Mouse (Mus musculus) heart, embryonic 16.5 days (tissue): ENCODE results near the gene Carmil1. TPM values are rescaled to one million over a fixed set of nuclear protein-coding genes. Genes with fewer than 3 reads are reported as not detected.

ENCODE experiments used
- ATAC-seq: fragments of 200-750 bp; cut with Nextera tagmentation; replicated peaks from 2 replicates; pipeline ENCODE4 v1.8.0; 2017; ENCODE audit warnings: moderate number of reproducible peaks; ENCODE audit not compliant: insufficient read depth, low FRiP score; ENCODE audit errors: extremely low read depth
- H3K27ac ChIP-seq: fragments of 300-500 bp; sonication (generic); 2 replicates; pipeline ENCODE4 v1.5.1; 2014; ENCODE audit warnings: mild to moderate bottlenecking, low read length, control low read depth, moderate library complexity
- H3K27me3 ChIP-seq: fragments of 300-500 bp; sonication (generic); 2 replicates; pipeline ENCODE4 v1.6.1; 2014; ENCODE audit warnings: low read length, mixed read lengths; ENCODE audit not compliant: control insufficient read depth, insufficient read depth
- H3K36me3 ChIP-seq: fragments of 300-500 bp; sonication (generic); 2 replicates; pipeline ENCODE4 v1.6.1; 2014; ENCODE audit not compliant: control insufficient read depth, insufficient read depth
- H3K4me1 ChIP-seq: fragments of 300-500 bp; sonication (generic); 2 replicates; pipeline ENCODE4 v1.6.1; 2014; ENCODE audit warnings: low read length, mixed read lengths; ENCODE audit not compliant: control insufficient read depth, insufficient read depth
- H3K4me2 ChIP-seq: fragments of 300-500 bp; sonication (generic); 2 replicates; pipeline ENCODE4 v1.6.1; 2014; ENCODE audit warnings: low read depth, mild to moderate bottlenecking, control low read depth, low read length
- H3K4me3 ChIP-seq: fragments of 300-500 bp; sonication (generic); 2 replicates; pipeline ENCODE4 v1.5.1; 2014; ENCODE audit warnings: mild to moderate bottlenecking, control low read depth, low read length
- H3K9ac ChIP-seq: fragments of 300-500 bp; sonication (generic); 2 replicates; pipeline ENCODE4 v1.6.1; 2014; ENCODE audit warnings: low read length, control low read depth
- H3K9me3 ChIP-seq: fragments of 300-500 bp; sonication (generic); replicated peaks from 2 replicates; pipeline ENCODE4 v1.6.1; 2016; ENCODE audit warnings: low read length; ENCODE audit not compliant: control insufficient read depth
- WGBS: fragments of 180-500 bp; shearing (Covaris S2); extraction: QIAGEN DNeasy Blood & Tissue Kit; methylation state at CpG from one replicate; pipeline ENCODE4 v1.1.7; 2014; 5-methylcytosine and 5-hydroxymethylcytosine counted together
- polyA plus RNA-seq: library from polyadenylated mRNA; unstranded; fragments of >200 nt; fragmentation: Nextera tagmentation; extraction: Ambion mirVana; gene quantifications from 2 replicates; pipeline ENCODE4 v1.2.1, GENCODE M21; 2015

Gene Carmil1
- polyA plus RNA-seq, 1 experiment from 2014 or later = 8.4 TPM

DNA sequence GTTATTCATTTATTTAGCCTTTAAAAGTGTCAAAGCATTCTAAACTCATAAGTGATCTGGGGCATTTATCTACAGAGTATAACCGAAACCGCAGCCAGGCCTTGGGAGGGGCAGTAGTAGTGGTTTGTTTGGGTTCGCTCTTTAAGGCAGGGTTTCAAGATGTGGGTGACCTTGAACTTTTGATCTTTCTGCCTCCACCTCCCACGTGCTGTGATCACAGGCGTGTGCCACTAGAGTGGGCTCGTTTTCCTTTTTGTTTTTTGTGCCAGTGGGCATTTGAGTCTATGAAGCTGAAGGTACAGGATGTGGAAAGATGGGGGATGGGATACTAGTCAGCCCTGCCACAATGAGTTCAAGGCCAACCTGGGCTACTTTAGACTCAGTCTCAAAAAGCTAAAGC lies 34.3 kb downstream of the Carmil1 start:
- H3K27ac ChIP-seq = no peak overlapping the region
- no peak overlapping the region for H3K9ac ChIP-seq
- H3K4me2 ChIP-seq = no peak overlapping the region
- H3K4me3 ChIP-seq = no peak overlapping the region
- no peak for ATAC-seq
- H3K9me3 ChIP-seq = no peaks in the 10 kb centered on the region
- 68% methylated on average over 6 of the region's 6 CpGs for WGBS
- H3K4me1 ChIP-seq = no peaks in the 10 kb centered on the region
- no peaks in the 10 kb centered on the region for H3K27me3 ChIP-seq
- H3K36me3 ChIP-seq = no peaks in the 10 kb centered on the region

- Histone ChIP-seq H3K27me3 (no peaks in the 10 kb centered on the region), H3K27ac (no peak overlapping the region), H3K9me3 (no peaks in the 10 kb centered on the region), H3K4me2 (no peak overlapping the region), H3K9ac (no peak overlapping the region), H3K4me1 (no peaks in the 10 kb centered on the region), H3K4me3 (no peak overlapping the region), H3K36me3 (no peaks in the 10 kb centered on the region)
- ATAC-seq = 0 out of 2 replicates have a peak, but pooled peaks have one; percentile 28
- WGBS = 54% methylated on average over 11 of the region's 11 CpGs
Observed at GRCm38 (mm10) chr13:24244613-24245012, 36.0 kb downstream of the Carmil1 start.

DNA sequence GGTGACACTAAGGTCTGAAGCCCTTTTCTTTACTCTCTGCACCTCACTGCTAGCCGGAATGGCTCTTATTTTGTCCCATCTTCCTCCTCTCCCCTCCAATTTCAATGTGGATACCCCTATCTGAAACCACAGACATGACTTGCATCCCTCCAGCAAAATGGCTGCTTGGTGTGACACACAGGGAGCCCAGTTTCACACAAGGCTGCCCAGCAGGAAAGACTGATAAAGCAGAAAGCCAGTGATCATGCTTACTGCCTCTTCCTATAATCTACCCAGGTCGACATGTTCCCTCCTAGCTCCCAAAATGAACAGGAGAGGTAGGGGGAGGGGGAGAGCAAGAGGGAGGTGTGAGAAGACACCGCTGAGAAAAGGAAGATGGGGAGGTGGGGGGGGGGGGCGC lies 36.6 kb downstream of the Carmil1 start:
- Histone ChIP-seq H3K9me3 (no peaks in the 10 kb centered on the region), H3K27me3 (no peaks in the 10 kb centered on the region), H3K27ac (no peak overlapping the region), H3K4me3 (no peak overlapping the region), H3K36me3 (no peaks in the 10 kb centered on the region), H3K4me1 (no peaks in the 10 kb centered on the region), H3K4me2 (no peak overlapping the region), H3K9ac (no peak overlapping the region)
- ATAC-seq = no peak
- 71% methylated on average over 4 of the region's 4 CpGs for WGBS

GRCm38 (mm10) chr13:24242429-24243106 lies 38.0 kb downstream of the Carmil1 start:
- 0 out of 2 replicates have a peak, but pooled peaks cover 4% of the 10 kb centered on the region for H3K4me1 ChIP-seq
- H3K27ac ChIP-seq = no peak overlapping the region
- no peaks in the 10 kb centered on the region for H3K36me3 ChIP-seq
- no peak for ATAC-seq
- H3K27me3 ChIP-seq = no peaks in the 10 kb centered on the region
- no peak overlapping the region for H3K4me3 ChIP-seq
- no peak overlapping the region for H3K4me2 ChIP-seq
- H3K9me3 ChIP-seq = no peaks in the 10 kb centered on the region
- WGBS = 69% methylated on average over 5 of the region's 5 CpGs
- no peak overlapping the region for H3K9ac ChIP-seq

- 0 out of 2 replicates have a peak, but pooled peaks cover 4% of the 10 kb centered on the region for H3K4me1 ChIP-seq
Observed at GRCm38 (mm10) chr13:24241201-24241600, 39.4 kb downstream of the Carmil1 start.

DNA sequence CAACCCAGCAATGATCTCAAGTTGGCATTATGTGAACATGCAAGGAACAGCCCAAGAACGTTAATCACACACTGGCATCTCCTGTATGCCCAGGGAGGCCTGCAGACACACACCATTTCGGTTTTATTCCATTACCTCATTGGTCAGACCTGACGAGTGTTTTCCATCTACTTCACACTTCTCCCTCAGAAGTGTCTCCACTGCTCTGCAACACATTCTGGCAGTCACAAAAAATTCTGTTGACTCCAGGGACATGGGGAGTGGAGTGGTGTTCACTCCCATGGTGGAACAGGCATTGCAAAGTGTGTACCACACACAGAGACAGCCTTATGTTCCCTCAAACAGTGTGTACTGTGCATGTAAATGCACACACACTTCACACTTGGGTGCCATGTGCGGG lies 40.2 kb downstream of the Carmil1 start:
- H3K27me3 ChIP-seq = no peaks in the 10 kb centered on the region
- H3K27ac ChIP-seq = no peak overlapping the region
- ATAC-seq = no peak
- no peaks in the 10 kb centered on the region for H3K9me3 ChIP-seq
- H3K4me1 ChIP-seq = 0 out of 2 replicates have a peak, but pooled peaks cover 4% of the 10 kb centered on the region
- H3K9ac ChIP-seq = no peak overlapping the region
- no peak overlapping the region for H3K4me2 ChIP-seq
- H3K36me3 ChIP-seq = no peaks in the 10 kb centered on the region
- 48% methylated on average over 4 of the region's 4 CpGs for whole genome bisulfite sequencing
- H3K4me3 ChIP-seq = no peak overlapping the region

More at GRCm38 (mm10) chr13:24241201-24241600, 39.4 kb downstream of the Carmil1 start:
- no peak for ATAC-seq
- WGBS = 81% methylated on average over 5 of the region's 5 CpGs
- Histone ChIP-seq H3K9me3 (no peaks in the 10 kb centered on the region), H3K27me3 (no peaks in the 10 kb centered on the region), H3K36me3 (no peaks in the 10 kb centered on the region), H3K4me2 (no peak overlapping the region), H3K27ac (no peak overlapping the region), H3K4me3 (no peak overlapping the region), H3K9ac (no peak overlapping the region)

DNA sequence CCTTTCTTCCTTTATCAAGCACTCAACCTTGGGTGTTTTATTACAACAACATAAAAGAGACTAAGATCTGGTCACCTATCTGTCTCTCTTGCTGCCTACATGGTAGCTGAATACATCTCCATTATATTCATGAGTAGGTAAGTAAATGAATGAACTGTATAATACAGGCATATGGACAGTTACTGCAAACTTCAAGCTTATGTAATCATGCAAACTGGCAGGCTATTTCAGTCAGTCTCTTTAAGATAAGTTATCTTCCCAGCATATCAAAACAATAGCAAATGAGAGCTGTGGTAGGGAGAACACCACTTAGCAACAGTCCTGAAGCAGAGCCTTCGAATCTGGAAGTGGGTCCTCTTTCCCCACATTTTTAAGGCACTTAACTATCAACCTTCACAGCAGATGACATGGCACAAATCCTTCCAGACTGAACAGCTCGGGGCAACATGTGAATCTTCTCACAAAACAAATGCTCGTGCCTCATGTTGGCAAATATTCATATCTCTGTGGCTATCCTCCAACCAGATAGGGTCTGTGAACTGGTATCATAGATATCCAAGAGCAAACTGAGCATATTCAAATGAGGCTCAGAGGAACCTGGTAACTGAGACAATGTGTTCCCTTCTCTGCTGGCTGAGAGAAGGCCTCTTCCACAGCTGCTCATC lies 42.0 kb downstream of the Carmil1 start:
- H3K9me3 ChIP-seq = no peaks in the 10 kb centered on the region
- 33% methylated on average over 3 of the region's 3 CpGs for WGBS
- H3K4me3 ChIP-seq = no peak overlapping the region
- no peak overlapping the region for H3K4me2 ChIP-seq
- H3K27ac ChIP-seq = no peak overlapping the region
- H3K9ac ChIP-seq = no peak overlapping the region
- no peaks in the 10 kb centered on the region for H3K36me3 ChIP-seq
- 0 out of 2 replicates have a peak, but pooled peaks cover 4% of the 10 kb centered on the region for H3K4me1 ChIP-seq
- ATAC-seq = no peak
- no peaks in the 10 kb centered on the region for H3K27me3 ChIP-seq

DNA sequence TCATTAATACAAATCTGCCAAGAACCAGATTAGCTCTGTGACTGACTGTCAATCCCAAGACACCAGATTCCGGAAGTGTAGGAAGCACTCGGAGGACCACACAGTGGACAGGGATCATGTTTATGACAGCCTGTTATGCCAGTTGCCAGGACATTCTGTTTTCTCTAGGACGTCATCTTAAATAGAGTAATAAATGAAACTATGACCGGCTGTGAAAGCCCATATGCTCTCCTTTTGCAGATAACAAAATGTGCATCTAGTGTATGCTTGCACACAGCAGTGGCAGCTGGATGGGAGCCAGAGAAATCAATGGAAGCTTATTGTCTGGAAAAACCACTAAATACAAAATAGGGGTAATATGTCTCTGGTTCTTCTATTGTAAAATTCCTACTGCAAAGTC lies 43.9 kb downstream of the Carmil1 start:
- ATAC-seq = no peak
- Histone ChIP-seq H3K9ac (no peak overlapping the region), H3K4me1 (0 out of 2 replicates have a peak, but pooled peaks cover 4% of the 10 kb centered on the region), H3K36me3 (no peaks in the 10 kb centered on the region), H3K4me3 (no peak overlapping the region), H3K4me2 (no peak overlapping the region), H3K27me3 (no peaks in the 10 kb centered on the region), H3K9me3 (no peaks in the 10 kb centered on the region), H3K27ac (no peak overlapping the region)
- 55% methylated on average over 4 of the region's 4 CpGs for WGBS

DNA sequence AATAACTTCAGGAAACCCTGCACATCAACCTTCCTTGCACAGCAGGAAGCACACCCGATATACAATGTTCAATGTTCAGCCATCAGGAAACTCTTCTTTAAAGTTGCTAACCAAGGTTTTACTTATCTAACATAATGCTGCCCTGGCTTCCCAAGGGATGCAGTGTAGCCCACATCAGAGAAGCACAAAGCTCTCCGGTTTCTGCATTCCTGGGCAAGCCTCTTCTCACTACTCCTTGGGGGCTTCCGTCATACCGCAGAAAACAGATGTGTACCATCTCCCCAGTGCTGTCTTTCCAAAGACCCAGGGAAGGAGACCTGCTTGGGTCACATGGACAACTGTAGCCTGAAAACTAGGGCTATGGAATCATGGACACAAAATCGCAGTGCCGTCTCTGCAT lies 47.8 kb downstream of the Carmil1 start:
- H3K9me3 ChIP-seq = no peaks in the 10 kb centered on the region
- H3K4me2 ChIP-seq = no peak overlapping the region
- WGBS = 65% methylated on average over 6 of the region's 6 CpGs
- no peaks in the 10 kb centered on the region for H3K36me3 ChIP-seq
- no peaks in the 10 kb centered on the region for H3K4me1 ChIP-seq
- no peak overlapping the region for H3K4me3 ChIP-seq
- H3K27ac ChIP-seq = no peak overlapping the region
- no peak for ATAC-seq
- no peaks in the 10 kb centered on the region for H3K27me3 ChIP-seq
- no peak overlapping the region for H3K9ac ChIP-seq
